Comparison of ENCODE assay signal across 29 mouse cellular contexts in genomic region chr11:28633571-28634125, GRCm38 (mm10). TPM values are rescaled to one million over a fixed set of nuclear protein-coding genes. Genes with fewer than 3 reads are reported as not detected.
DNase-seq lines count a peak whose midpoint lies in the region; ATAC-seq and TF ChIP-seq lines count a peak whose summit lies in the region.
"Had no signal": no experiment of that assay in that cellular context is flagged by ENCODE, and none has a peak within 500 bp of the region (broad histone marks: within the 10 kb centered on the region; RNA-seq: fewer than 3 reads in every experiment).

No protein-coding gene starts in this region.

- TF ChIP-seq POLR2A in MEL (IDR thresholded peaks at IDR 0.05; ENCODE audit: control insufficient read depth in 1 of 2, insufficient read depth in 1 of 2, low read depth in 1 of 2, low read length in 2 of 2, poor library complexity in 1 of 2), result no peak

- no peak overlapping the region for H3K4me3 ChIP-seq in kidney, embryonic 15.5 days (replicated peaks)
- H3K4me3 ChIP-seq in MEL (ENCODE audit: control insufficient read depth in 1 of 2, insufficient read depth in 1 of 2, low read depth in 2 of 2, low read length in 2 of 2), result no peak overlapping the region
- no peak overlapping the region for H3K4me3 ChIP-seq in limb, embryonic 10.5 days
- H3K4me3 ChIP-seq in midbrain, postnatal 0 days (ENCODE audit: low read depth, low read length), result no peak overlapping the region
- H3K4me3 ChIP-seq: embryonic facial prominence, embryonic 12.5 days; erythroblast, embryonic 14.5 days; forebrain, embryonic 12.5 days; gastrocnemius, adult 2 months; heart, embryonic 10.5 days; liver, embryonic 13.5 days; lung, embryonic 15.5 days; megakaryocyte, embryonic 14.5 days; myocyte had no signal

- peak overlapping the region; percentile 9; the same call in 1 of the 2 replicates for H3K27ac ChIP-seq in kidney, embryonic 15.5 days
- H3K27ac ChIP-seq in MEL (ENCODE audit: control insufficient read depth, low read depth, low read length), result peak overlapping the region; percentile 36; the same call in 1 of the 2 replicates
- peak overlapping the region; percentile 25; the same call in 1 of the 2 replicates for H3K27ac ChIP-seq in limb, embryonic 10.5 days
- H3K27ac ChIP-seq in midbrain, postnatal 0 days (ENCODE audit: low read depth, low read length), result no peak overlapping the region
- H3K27ac ChIP-seq: embryonic facial prominence, embryonic 12.5 days; forebrain, embryonic 12.5 days; gastrocnemius, adult 2 months; heart, embryonic 10.5 days; liver, embryonic 13.5 days; lung, embryonic 15.5 days had no signal

- DNase-seq in kidney, adult 18-20 months, result no peak
- peak; percentile 7 for DNase-seq in MEL (ENCODE audit: low read depth, low spot score)
- peak; percentile 69 for DNase-seq in embryo, embryonic 10.5 days (ENCODE audit: low spot score)
- DNase-seq in limb, embryonic 10.5 days (ENCODE audit: low spot score), result no peak
- no peak for DNase-seq in thymus, postnatal 0 days (ENCODE audit: low spot score)
- no peak for DNase-seq in midbrain, postnatal 0 days (ENCODE audit: low spot score)
- DNase-seq: adrenal gland, adult 2 months; B cell, adult 2 months; cerebellum, adult 11 months; cerebellum, postnatal 10 days; gastrocnemius, adult 2 months; heart, postnatal 4 days; liver, embryonic 13.5 days; lung, postnatal 36 days; midbrain, embryonic 14.5 days; right cerebral cortex, adult 18-20 months; right cerebral cortex, postnatal 4 days; thymus, postnatal 25 days had no signal

- no peak for TF ChIP-seq EP300 in MEL (IDR thresholded peaks at IDR 0.05; ENCODE audit: low read depth in 1 of 2, low read length in 2 of 2)

- no peaks in the 10 kb centered on the region for H3K79me2 ChIP-seq in MEL (ENCODE audit: control insufficient read depth, insufficient read depth, low read length, poor library complexity)

- H3K9ac ChIP-seq in kidney, embryonic 15.5 days, result no peak overlapping the region
- H3K9ac ChIP-seq in MEL (ENCODE audit: control insufficient read depth, low read depth, low read length, poor library complexity, severe bottlenecking), result no peak overlapping the region
- no peak overlapping the region for H3K9ac ChIP-seq in midbrain, postnatal 0 days (replicated peaks; ENCODE audit: low read length, poor library complexity, severe bottlenecking)
- H3K9ac ChIP-seq: embryonic facial prominence, embryonic 12.5 days; forebrain, embryonic 12.5 days; liver, embryonic 13.5 days; lung, embryonic 15.5 days had no signal

- ATAC-seq in kidney, embryonic 15.5 days (replicated peaks; ENCODE audit: low FRiP score), result peak; percentile 63; the same call in 1 of the 2 replicates
- ATAC-seq in midbrain, postnatal 0 days (ENCODE audit: low FRiP score), result no peak
- ATAC-seq: intestine, postnatal 0 days had no signal

- 26% methylated on average over 1 of the region's 1 CpGs for WGBS in kidney, embryonic 15.5 days
- 13% methylated on average over 1 of the region's 1 CpGs for WGBS in limb, embryonic 10.5 days
- 33% methylated on average over 1 of the region's 1 CpGs for WGBS in midbrain, postnatal 0 days

- no peak for TF ChIP-seq CTCF in MEL (IDR thresholded peaks at IDR 0.05 in 2 of 3, conservative IDR thresholded peaks at IDR 0.05 in 1 of 3; ENCODE audit: control insufficient read depth in 1 of 3, insufficient read depth in 1 of 3, low read depth in 2 of 3, low read length in 3 of 3, poor library complexity in 1 of 3, severe bottlenecking in 1 of 3)
- TF ChIP-seq CTCF in midbrain, postnatal 0 days (IDR thresholded peaks at IDR 0.05), result no peak

- H3K9me3 ChIP-seq in kidney, embryonic 15.5 days (replicated peaks), result no peaks in the 10 kb centered on the region
- no peaks in the 10 kb centered on the region for H3K9me3 ChIP-seq in MEL (replicated peaks; ENCODE audit: insufficient read depth, low read length)
- H3K9me3 ChIP-seq in limb, embryonic 10.5 days (replicated peaks), result no peaks in the 10 kb centered on the region
- no peaks in the 10 kb centered on the region for H3K9me3 ChIP-seq in midbrain, postnatal 0 days (ENCODE audit: low read length)
- H3K9me3 ChIP-seq: embryonic facial prominence, embryonic 12.5 days; forebrain, embryonic 12.5 days; G1E; heart, embryonic 10.5 days; liver, embryonic 13.5 days; lung, embryonic 15.5 days; megakaryocyte, embryonic 14.5 days had no signal

- no peak overlapping the region for H3K4me2 ChIP-seq in kidney, embryonic 15.5 days
- H3K4me2 ChIP-seq in midbrain, postnatal 0 days (ENCODE audit: low read depth, low read length, poor library complexity, severe bottlenecking), result no peak overlapping the region
- H3K4me2 ChIP-seq: embryonic facial prominence, embryonic 12.5 days; forebrain, embryonic 12.5 days; liver, embryonic 13.5 days; lung, embryonic 15.5 days had no signal

- no peak for TF ChIP-seq RAD21 in MEL (IDR thresholded peaks at IDR 0.05; ENCODE audit: low read depth, low read length)

- H3K4me1 ChIP-seq in kidney, embryonic 15.5 days, result peaks cover 3% of the 10 kb centered on the region; the same call in 1 of the 2 replicates
- H3K4me1 ChIP-seq in MEL (ENCODE audit: control insufficient read depth in 1 of 2, insufficient read depth in 2 of 2, low read length in 2 of 2), result peaks cover 0 to 4% of the 10 kb centered on the region in 2 experiments; a peak in 3 of 4 replicates
- peaks cover 34% of the 10 kb centered on the region for H3K4me1 ChIP-seq in limb, embryonic 10.5 days
- H3K4me1 ChIP-seq in midbrain, postnatal 0 days (ENCODE audit: insufficient read depth, low read length), result no peaks in the 10 kb centered on the region
- H3K4me1 ChIP-seq: embryonic facial prominence, embryonic 12.5 days; forebrain, embryonic 12.5 days; heart, embryonic 10.5 days; liver, embryonic 13.5 days; lung, embryonic 15.5 days; megakaryocyte, embryonic 14.5 days had no signal

- H3K27me3 ChIP-seq in kidney, embryonic 15.5 days, result no peaks in the 10 kb centered on the region
- H3K27me3 ChIP-seq in MEL (ENCODE audit: control insufficient read depth in 1 of 2, insufficient read depth in 2 of 2, low read length in 2 of 2), result no peaks in the 10 kb centered on the region
- H3K27me3 ChIP-seq in limb, embryonic 10.5 days (ENCODE audit: low read depth, poor library complexity, severe bottlenecking), result no peaks in the 10 kb centered on the region
- H3K27me3 ChIP-seq in midbrain, postnatal 0 days (ENCODE audit: insufficient read depth, low read length), result no peaks in the 10 kb centered on the region
- H3K27me3 ChIP-seq: CH12.LX; embryonic facial prominence, embryonic 12.5 days; forebrain, embryonic 12.5 days; liver, embryonic 13.5 days; lung, embryonic 15.5 days; megakaryocyte, embryonic 14.5 days had no signal

- H3K36me3 ChIP-seq in kidney, embryonic 15.5 days, result no peaks in the 10 kb centered on the region
- H3K36me3 ChIP-seq in MEL (ENCODE audit: control insufficient read depth in 1 of 2, insufficient read depth in 2 of 2, low read length in 2 of 2), result peaks cover 0 to 7% of the 10 kb centered on the region in 2 experiments; a peak in 2 of 4 replicates
- no peaks in the 10 kb centered on the region for H3K36me3 ChIP-seq in limb, embryonic 10.5 days
- H3K36me3 ChIP-seq in midbrain, postnatal 0 days (ENCODE audit: insufficient read depth, low read length), result no peaks in the 10 kb centered on the region
- H3K36me3 ChIP-seq: embryonic facial prominence, embryonic 12.5 days; forebrain, embryonic 12.5 days; G1E; heart, embryonic 10.5 days; liver, embryonic 13.5 days; lung, embryonic 15.5 days had no signal

TF ChIP-seq in MEL, 35 proteins besides CTCF, POLR2A, EP300 and RAD21:
- no peak for TF ChIP-seq MAZ (IDR thresholded peaks at IDR 0.05; ENCODE audit: low read depth, low read length)
- no peak for TF ChIP-seq ZNF384 (IDR thresholded peaks at IDR 0.05; ENCODE audit: low read depth, low read length)
- no peak for TF ChIP-seq RCOR1 (IDR thresholded peaks at IDR 0.05; ENCODE audit: low read depth, low read length)
- TF ChIP-seq SIN3A (IDR thresholded peaks at IDR 0.05; ENCODE audit: low read length), result no peak

RNA-seq across cellular contexts. Expression of gene Ccdc85a, which starts 49.5 kb away (rescaled TPM):
- 2.3 and 2.7 TPM in 2 replicates for polyA plus RNA-seq in kidney, embryonic 15.5 days (2015; fragmentation: Nextera tagmentation; extraction: Ambion mirVana)
- total RNA-seq in MEL (2012; rRNA removed), result not detected in 2 replicates
- not detected for polyA plus RNA-seq in MEL (2012; ENCODE audit: insufficient read depth in 1 of 2, insufficient read length in 2 of 2, low read depth in 1 of 2, low replicate concordance in 2 of 2, missing spikeins in 1 of 2)
- 1.2 and 1.5 TPM in 2 replicates for polyA plus RNA-seq in limb, embryonic 10.5 days (2016; fragmentation: Nextera tagmentation; extraction: Ambion mirVana)
- 0.90 and 1.4 TPM in 2 replicates for polyA plus RNA-seq in thymus, postnatal 0 days (2015; fragmentation: Nextera tagmentation; extraction: Ambion mirVana)
- 40.7 and 43.1 TPM in 2 replicates for total RNA-seq in midbrain, postnatal 0 days (2014; rRNA removed)
- polyA plus RNA-seq in midbrain, postnatal 0 days (2015; fragmentation: Nextera tagmentation; extraction: Ambion mirVana), result 63.8 and 66.1 TPM in 2 replicates
- total RNA-seq: CH12.LX had no signal
- polyA plus RNA-seq: G1E, myocyte had no signal

Comparison
In these comparisons a context has a peak if more than half of its experiments do, and no peak if none do; other contexts are left out.
1. DNase-seq: peak in MEL (single experiment) and embryo, embryonic 10.5 days (single experiment); none in kidney, adult 18-20 months (single experiment), limb, embryonic 10.5 days (single experiment), thymus, postnatal 0 days (single experiment) and midbrain, postnatal 0 days (single experiment).
2. RNA of gene Ccdc85a, which starts 49.5 kb away (polyA plus RNA-seq): 63.8 to 66.1 TPM in midbrain, postnatal 0 days; 2.3 to 2.7 TPM in kidney, embryonic 15.5 days, 1.2 to 1.5 TPM in limb, embryonic 10.5 days, 0.90 to 1.4 TPM in thymus, postnatal 0 days and not detected in MEL; every median in the first group is over 10 times any median in the second.